Mouse (Mus musculus) brain, embryonic 14.5 days (tissue): ENCODE data around the gene Tnp2. TPM values are rescaled to one million over a fixed set of nuclear protein-coding genes. Genes with fewer than 3 reads are reported as not detected.

ENCODE experiments used
- DNase-seq: peaks from one replicate; pipeline ENCODE4 v3.0.0-alpha.2; 2011; ENCODE audit warnings: low read depth
- CTCF ChIP-seq: fragments of 200-500 bp; IDR thresholded peaks from 2 replicates; pipeline ENCODE4 v1.5.1; 2012; ENCODE audit warnings: inconsistent platforms, mild to moderate bottlenecking, moderate library complexity, borderline replicate concordance; ENCODE audit not compliant: insufficient read depth, insufficient read length; ENCODE audit errors: extremely low read depth
- POLR2A ChIP-seq: fragments of 200-500 bp; IDR thresholded peaks from 2 replicates; pipeline ENCODE4 v1.6.1; 2012; ENCODE audit warnings: mild to moderate bottlenecking, inconsistent platforms, borderline replicate concordance; ENCODE audit not compliant: poor library complexity, insufficient read depth, insufficient read length, severe bottlenecking; ENCODE audit errors: extremely low read depth
- polyA plus RNA-seq: library from polyadenylated mRNA; depleted of rRNA; stranded (reverse); fragments of >200 nt; gene quantifications from 2 replicates; pipeline ENCODE4 v1.2.3, GENCODE M21; 2012; rRNA removed

Tnp2 gene
- not detected in 2 replicates for polyA plus RNA-seq

GRCm38 (mm10) chr16:10788271-10788670 is at the start of gene Tnp2:
Gene Tnp2, minus strand, starts transcription at chr16:10788660.
- no peak for DNase-seq
- TF ChIP-seq POLR2A = no peak
- no peak for TF ChIP-seq CTCF

GRCm38 (mm10) chr16:10837903-10838302 is 49.4 kb upstream of the Tnp2 start:
- TF ChIP-seq POLR2A (no peak), CTCF (no peak)
- DNase-seq = no peak

DNA sequence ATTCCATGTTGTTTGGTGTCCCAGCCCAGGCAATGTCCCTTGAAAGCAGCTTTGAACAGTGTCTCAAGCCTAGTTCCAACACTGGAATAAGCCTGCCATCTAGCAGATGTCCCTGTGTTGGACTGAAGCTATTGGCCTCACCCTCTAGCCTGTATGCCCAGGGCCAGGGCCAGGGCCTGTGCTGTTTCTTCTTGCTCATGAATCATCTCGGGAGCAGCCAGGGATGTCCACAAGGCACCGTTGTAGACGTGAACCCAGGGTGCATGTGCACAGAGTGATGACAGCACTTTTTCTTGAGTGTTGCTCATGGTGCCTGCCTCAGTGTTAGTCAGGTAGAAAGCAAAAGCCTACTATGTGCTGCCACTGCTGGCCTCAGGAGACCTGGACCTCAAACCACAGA is 48.8 kb upstream of the Tnp2 start:
- TF ChIP-seq CTCF (no peak), POLR2A (no peak)
- DNase-seq = no peak

DNA sequence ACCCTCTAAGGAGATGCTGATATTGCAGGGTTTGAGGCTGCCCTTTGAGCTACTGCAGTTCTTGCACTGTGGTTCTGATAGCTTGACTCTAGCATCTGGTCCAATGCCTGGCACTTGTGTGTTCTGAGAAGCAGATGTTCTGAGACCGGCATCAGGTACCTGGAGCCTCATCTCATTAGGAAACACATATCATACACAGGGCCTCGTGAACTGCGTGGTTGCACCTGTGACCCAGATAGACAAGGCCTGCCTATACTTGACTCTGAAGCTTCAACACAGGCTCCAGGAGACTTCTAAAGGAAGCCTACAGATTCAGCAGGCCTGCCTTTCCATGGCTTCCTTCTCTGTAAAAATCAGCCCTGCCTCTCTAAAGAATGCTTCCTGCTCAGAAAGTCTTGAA is 47.9 kb upstream of the Tnp2 start:
- TF ChIP-seq POLR2A (no peak), CTCF (no peak)
- DNase-seq = no peak

DNA sequence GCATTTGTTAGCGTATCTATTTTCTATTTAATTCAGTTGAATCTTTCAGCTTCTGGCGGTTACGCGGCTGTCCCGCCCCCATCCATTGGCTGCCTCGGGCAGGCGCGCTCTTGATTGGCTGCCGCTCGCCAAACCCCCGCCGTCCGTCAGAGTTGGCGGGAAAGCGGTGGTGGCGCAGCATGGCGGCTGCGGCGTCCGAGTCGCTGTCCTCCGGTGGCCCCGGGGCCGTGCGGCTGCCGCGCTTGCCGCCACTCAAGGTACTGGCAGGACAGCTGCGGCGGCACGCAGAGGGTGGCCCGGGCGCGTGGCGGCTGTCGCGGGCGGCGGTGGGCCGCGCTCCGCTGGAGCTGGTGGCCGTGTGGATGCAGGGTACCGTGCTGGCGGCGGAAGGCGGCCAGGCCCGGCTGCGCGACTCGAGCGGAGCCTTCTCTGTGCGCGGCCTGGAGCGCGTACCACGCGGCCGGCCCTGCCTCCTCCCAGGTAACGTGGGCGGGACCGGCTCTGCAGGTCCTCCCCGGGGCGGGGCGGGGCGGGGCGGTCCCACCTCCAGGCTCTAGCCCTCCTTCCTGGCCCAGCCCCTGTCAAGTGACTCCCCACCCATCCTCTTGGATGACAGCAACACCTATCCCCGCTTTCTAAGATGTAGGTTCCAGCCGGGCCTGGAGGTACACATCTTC is 46.6 kb upstream of the Tnp2 start, which contains the start of gene Rmi2:
Rmi2 (plus strand) TSS at position 149 of the 677 bp plus-strand sequence.
- peak; percentile 95 for DNase-seq
- no peak for TF ChIP-seq CTCF
- TF ChIP-seq POLR2A = 0 out of 2 replicates have a peak, but pooled peaks have one; percentile 29

DNA sequence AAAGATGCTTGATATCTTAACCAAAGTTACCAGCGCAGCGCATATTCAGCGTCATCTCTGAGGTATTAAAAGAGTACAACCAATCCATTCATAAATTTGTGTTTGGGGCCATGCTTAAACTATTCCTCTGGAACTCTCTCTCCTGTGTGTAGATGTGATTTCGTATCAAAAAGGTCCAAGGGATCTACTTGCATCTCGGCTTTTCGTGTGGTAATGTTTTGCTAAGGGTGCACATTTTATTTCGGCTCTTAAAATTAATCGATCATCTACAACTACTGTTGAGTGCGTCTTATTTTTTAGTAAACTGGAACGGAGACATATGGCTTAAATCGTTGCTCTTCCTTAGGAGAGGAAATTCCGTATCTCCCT is 46.1 kb upstream of the Tnp2 start:
- DNase-seq = no peak
- no peak for TF ChIP-seq POLR2A

- no peak for TF ChIP-seq POLR2A
- no peak for TF ChIP-seq CTCF
- DNase-seq = no peak
These were observed 40.0 kb upstream of the Tnp2 start for GRCm38 (mm10) chr16:10828461-10828805.

- no peak for DNase-seq
- TF ChIP-seq CTCF = no peak
- TF ChIP-seq POLR2A = no peak
These were observed 39.5 kb upstream of the Tnp2 start for GRCm38 (mm10) chr16:10827766-10828460.

- no peak for DNase-seq
- TF ChIP-seq CTCF = no peak
- no peak for TF ChIP-seq POLR2A
These were observed 38.8 kb upstream of the Tnp2 start for GRCm38 (mm10) chr16:10827269-10827668.

- DNase-seq = no peak
- TF ChIP-seq POLR2A = no peak
- TF ChIP-seq CTCF = no peak
These were observed 37.4 kb upstream of the Tnp2 start for GRCm38 (mm10) chr16:10825840-10826239.

GRCm38 (mm10) chr16:10824536-10824935 is 36.1 kb upstream of the Tnp2 start:
- TF ChIP-seq POLR2A (no peak), CTCF (no peak)
- no peak for DNase-seq

- no peak for DNase-seq
- no peak for TF ChIP-seq CTCF
- no peak for TF ChIP-seq POLR2A
These were observed 32.9 kb upstream of the Tnp2 start for GRCm38 (mm10) chr16:10821387-10821786.

GRCm38 (mm10) chr16:10819966-10820365 is 31.5 kb upstream of the Tnp2 start:
- no peak for TF ChIP-seq CTCF
- no peak for TF ChIP-seq POLR2A

More at GRCm38 (mm10) chr16:10819966-10820365, 31.5 kb upstream of the Tnp2 start:
- DNase-seq = no peak
